Mouse (Mus musculus): ENCODE results near the gene Cyp2j13. TPM values are rescaled to one million over a fixed set of nuclear protein-coding genes. Genes with fewer than 3 reads are reported as not detected.
"Not testable (repeated sequence)": the region's sequence is repeated elsewhere in the genome, so short reads cannot be mapped to it uniquely, and the experiment has no call there.

Gene Cyp2j13
- 0.09 and 0.21 TPM in 2 replicates for polyA plus RNA-seq (2016; fragmentation: Nextera tagmentation; extraction: Ambion mirVana)

- peak; percentile 31 for DNase-seq (ENCODE audit: extremely low spot score, low spot score)
- H3K36me3 ChIP-seq (replicated peaks), result no peaks in the 10 kb centered on the region
- peak within 1 kb of the TSS; percentile 27 for H3K27ac ChIP-seq
- peak within 1 kb of the TSS; percentile 42 for H3K4me3 ChIP-seq
- 5% methylated on average over 19 of the region's 20 CpGs for WGBS
- H3K4me1 ChIP-seq, result peaks cover 18% of the 10 kb centered on the region
- no peaks in the 10 kb centered on the region for H3K27me3 ChIP-seq (ENCODE audit: poor library complexity, severe bottlenecking)
- no peaks in the 10 kb centered on the region for H3K9me3 ChIP-seq
These were observed at the start of gene Cyp2j13 for GRCm38 (mm10) chr4:96077261-96078125. Cyp2j13 (minus strand) TSS chr4:96077546.

- Histone ChIP-seq H3K27ac (no peak overlapping the region), H3K36me3 (replicated peaks) (no peaks in the 10 kb centered on the region), H3K4me3 (no peak overlapping the region), H3K9me3 (no peaks in the 10 kb centered on the region), H3K27me3 (ENCODE audit: poor library complexity, severe bottlenecking) (no peaks in the 10 kb centered on the region), H3K4me1 (no peaks in the 10 kb centered on the region)
- DNase-seq (ENCODE audit: extremely low spot score, low spot score), result no peak
- 74% methylated on average over 2 of the region's 2 CpGs for WGBS
These were observed 19.5 kb upstream of the Cyp2j13 start for GRCm38 (mm10) chr4:96096841-96097240.

- Histone ChIP-seq H3K9me3 (no peaks in the 10 kb centered on the region), H3K36me3 (replicated peaks) (no peaks in the 10 kb centered on the region)
These were observed 14.5 kb upstream of the Cyp2j13 start for GRCm38 (mm10) chr4:96091869-96092268.

DNA sequence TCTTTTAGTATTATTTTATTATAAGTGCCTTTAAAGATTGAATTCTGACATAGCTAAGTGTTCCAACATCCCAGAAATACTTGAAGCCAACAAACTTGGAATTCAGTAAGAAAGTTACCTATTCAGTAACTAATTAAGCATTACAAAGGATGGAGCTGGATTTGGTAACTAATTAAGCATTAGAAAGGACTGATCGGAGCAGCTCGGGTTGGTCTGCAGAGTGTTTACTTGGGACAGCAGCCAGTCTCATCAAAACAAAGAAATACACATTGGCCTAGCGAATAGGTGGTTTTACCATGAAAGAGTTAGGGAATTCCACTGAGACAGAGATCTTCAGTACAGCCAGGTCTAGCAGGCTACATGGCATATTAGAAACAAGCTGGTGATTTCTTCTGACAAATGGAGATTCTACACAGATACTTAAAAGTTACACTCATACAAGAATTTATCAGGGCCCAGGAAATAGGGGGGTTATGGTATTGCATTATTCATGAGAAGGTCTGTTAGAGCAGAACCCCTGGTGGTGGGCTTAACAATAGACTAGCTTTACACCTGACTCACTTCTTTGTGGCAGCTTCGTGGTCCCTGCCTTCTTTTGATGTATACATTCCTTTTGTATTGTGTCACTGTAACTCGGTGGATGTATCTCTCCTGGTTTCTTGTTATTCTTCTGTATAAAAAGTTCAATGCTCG is 12.2 kb upstream of the Cyp2j13 start:
- H3K27me3 ChIP-seq (ENCODE audit: poor library complexity, severe bottlenecking); H3K4me3 ChIP-seq; DNase-seq (ENCODE audit: extremely low spot score, low spot score); H3K4me1 ChIP-seq; H3K36me3 ChIP-seq (replicated peaks); H3K9me3 ChIP-seq; H3K27ac ChIP-seq: not testable (repeated sequence)
- WGBS, result 58% methylated on average over 6 of the region's 6 CpGs

More at GRCm38 (mm10) chr4:96091869-96092268, 14.5 kb upstream of the Cyp2j13 start:
- no peak for DNase-seq (ENCODE audit: extremely low spot score, low spot score)
- Histone ChIP-seq H3K4me1 (peaks cover 8% of the 10 kb centered on the region; the same call in 1 of the 2 replicates), H3K4me3 (no peak overlapping the region), H3K27ac (no peak overlapping the region), H3K27me3 (ENCODE audit: poor library complexity, severe bottlenecking) (no peaks in the 10 kb centered on the region)

DNA sequence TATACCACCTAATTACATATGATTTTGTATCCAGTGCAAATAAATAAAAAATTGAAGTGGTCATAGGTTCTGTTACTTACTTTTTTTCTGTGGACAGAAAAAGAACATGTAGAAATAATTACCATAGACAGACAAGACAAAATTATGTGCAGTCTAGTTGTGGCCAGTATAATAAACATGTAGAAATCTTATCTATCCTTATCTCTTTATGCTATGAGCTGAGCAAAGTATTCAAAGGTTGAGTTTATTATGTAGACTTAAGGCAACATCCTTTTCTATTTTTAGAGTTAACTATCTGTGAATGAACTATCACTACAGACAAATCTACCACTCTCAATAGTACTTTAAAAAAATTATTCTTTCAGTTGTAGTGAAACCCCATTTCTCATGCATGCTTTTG is 962 bp upstream of the Cyp2j13 start:
- Histone ChIP-seq H3K9me3 (no peaks in the 10 kb centered on the region), H3K4me1 (peaks cover 18% of the 10 kb centered on the region), H3K27ac (no peak overlapping the region), H3K27me3 (ENCODE audit: poor library complexity, severe bottlenecking) (no peaks in the 10 kb centered on the region), H3K36me3 (replicated peaks) (no peaks in the 10 kb centered on the region), H3K4me3 (no peak overlapping the region)
- no peak for DNase-seq (ENCODE audit: extremely low spot score, low spot score)

DNA sequence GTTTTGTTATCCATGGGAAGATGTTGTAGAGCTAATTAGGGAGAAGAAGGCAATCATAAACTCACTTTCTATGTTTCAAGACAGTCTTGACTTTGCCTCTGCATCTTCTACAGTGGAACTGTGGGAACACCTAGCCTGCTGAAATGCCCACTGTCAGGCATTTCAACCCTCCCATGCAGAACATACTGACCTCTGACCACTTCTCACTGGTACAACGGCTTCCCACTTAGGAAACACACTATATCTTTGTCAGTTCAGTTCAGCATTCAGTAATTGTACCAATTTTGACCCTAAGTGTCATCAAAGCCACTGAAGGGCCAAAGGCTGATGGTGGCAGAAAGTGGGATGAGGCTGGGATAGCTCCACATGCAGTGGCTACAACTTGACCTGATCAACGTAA is 15.3 kb downstream of the Cyp2j13 start:
- Histone ChIP-seq H3K4me3 (no peak overlapping the region), H3K27ac (no peak overlapping the region), H3K36me3 (replicated peaks) (no peaks in the 10 kb centered on the region), H3K27me3 (ENCODE audit: poor library complexity, severe bottlenecking) (no peaks in the 10 kb centered on the region), H3K4me1 (no peaks in the 10 kb centered on the region), H3K9me3 (no peaks in the 10 kb centered on the region)
- 88% methylated on average over 2 of the region's 2 CpGs for WGBS
- DNase-seq (ENCODE audit: extremely low spot score, low spot score), result no peak

GRCm38 (mm10) chr4:96060106-96060505 is 17.2 kb downstream of the Cyp2j13 start:
- no peak for DNase-seq (ENCODE audit: extremely low spot score, low spot score)
- H3K9me3 ChIP-seq, result no peaks in the 10 kb centered on the region
- H3K36me3 ChIP-seq (replicated peaks), result no peaks in the 10 kb centered on the region
- H3K27ac ChIP-seq, result no peak overlapping the region
- 94% methylated on average over 2 of the region's 2 CpGs for WGBS
- no peaks in the 10 kb centered on the region for H3K4me1 ChIP-seq
- H3K27me3 ChIP-seq (ENCODE audit: poor library complexity, severe bottlenecking), result no peaks in the 10 kb centered on the region
- H3K4me3 ChIP-seq, result no peak overlapping the region

- WGBS, result 84% methylated on average over 1 of the region's 1 CpGs
- Histone ChIP-seq H3K27me3 (ENCODE audit: poor library complexity, severe bottlenecking) (no peaks in the 10 kb centered on the region), H3K4me1 (no peaks in the 10 kb centered on the region), H3K36me3 (replicated peaks) (peaks cover 5% of the 10 kb centered on the region; the same call in 1 of the 2 replicates), H3K4me3 (no peak overlapping the region), H3K27ac (no peak overlapping the region), H3K9me3 (no peaks in the 10 kb centered on the region)
- DNase-seq (ENCODE audit: extremely low spot score, low spot score), result no peak
These were observed 48.9 kb downstream of the Cyp2j13 start for GRCm38 (mm10) chr4:96028412-96028811.

GRCm38 (mm10) chr4:96022803-96023202 is 54.5 kb downstream of the Cyp2j13 start:
- DNase-seq (ENCODE audit: extremely low spot score, low spot score), result no peak
- Histone ChIP-seq H3K36me3 (replicated peaks) (peaks cover 25% of the 10 kb centered on the region), H3K27me3 (ENCODE audit: poor library complexity, severe bottlenecking) (no peaks in the 10 kb centered on the region), H3K4me1 (no peaks in the 10 kb centered on the region), H3K4me3 (no peak overlapping the region), H3K9me3 (no peaks in the 10 kb centered on the region), H3K27ac (no peak overlapping the region)

GRCm38 (mm10) chr4:96016875-96017274 is 60.5 kb downstream of the Cyp2j13 start:
- 94% methylated on average over 1 of the region's 1 CpGs for WGBS

GRCm38 (mm10) chr4:95982221-95982620 is 95.1 kb downstream of the Cyp2j13 start:
- not testable (repeated sequence) for H3K27me3 ChIP-seq (ENCODE audit: poor library complexity, severe bottlenecking); DNase-seq (ENCODE audit: extremely low spot score, low spot score); H3K9me3 ChIP-seq; H3K4me1 ChIP-seq; H3K27ac ChIP-seq; H3K4me3 ChIP-seq; H3K36me3 ChIP-seq (replicated peaks)
- 93% methylated on average over 17 of the region's 17 CpGs for WGBS

More at GRCm38 (mm10) chr4:96016875-96017274, 60.5 kb downstream of the Cyp2j13 start:
- Histone ChIP-seq H3K27me3 (ENCODE audit: poor library complexity, severe bottlenecking) (no peaks in the 10 kb centered on the region), H3K36me3 (replicated peaks) (peaks cover 26% of the 10 kb centered on the region), H3K4me1 (no peaks in the 10 kb centered on the region), H3K4me3 (no peak overlapping the region), H3K27ac (no peak overlapping the region), H3K9me3 (no peaks in the 10 kb centered on the region)
- DNase-seq (ENCODE audit: extremely low spot score, low spot score), result no peak
